Mouse (Mus musculus): ENCODE results near the gene Svs5. TPM values are rescaled to one million over a fixed set of nuclear protein-coding genes. Genes with fewer than 3 reads are reported as not detected.

Svs5 gene
- polyA plus RNA-seq, 1 experiment from 2014 or later = not detected

DNA sequence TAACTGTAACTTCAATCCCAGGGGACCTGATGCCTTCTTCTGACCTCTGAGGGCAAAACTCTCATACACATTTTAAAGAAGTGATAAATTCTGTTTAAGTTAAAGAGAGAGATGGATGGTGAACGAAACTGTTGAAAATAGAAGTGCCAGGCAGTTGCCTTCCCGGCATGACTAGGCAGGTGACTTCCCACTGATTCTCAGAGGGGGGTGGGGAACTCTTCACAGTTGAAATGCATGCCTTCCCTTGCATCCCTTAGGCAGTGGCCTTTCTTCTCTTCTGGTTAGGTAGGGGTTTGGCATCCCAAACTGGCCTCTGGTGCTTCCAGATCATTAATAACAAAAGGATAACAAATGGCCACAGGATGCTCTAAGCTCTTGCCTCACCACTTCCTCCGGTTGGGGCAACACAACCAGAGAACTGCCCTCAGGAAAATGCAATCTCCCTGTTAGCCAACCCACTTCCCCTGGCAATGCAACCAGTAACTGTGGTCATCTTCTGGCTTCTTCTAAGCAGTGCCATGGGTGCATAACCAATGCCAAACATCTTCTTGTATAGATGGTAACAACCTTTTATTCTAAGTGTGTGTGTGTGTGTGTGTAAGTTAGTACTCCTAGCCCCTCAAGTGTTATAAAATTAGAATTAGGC is 40.0 kb downstream of the Svs5 start:
- H3K4me1 ChIP-seq (ENCODE audit: control insufficient read depth, insufficient read depth, low read length) = no peaks in the 10 kb centered on the region
- ATAC-seq (replicated peaks; ENCODE audit: extremely low read depth, insufficient read depth, low FRiP score) = no peak
- H3K9me3 ChIP-seq (replicated peaks; ENCODE audit: control insufficient read depth, low read length) = no peaks in the 10 kb centered on the region
- no peaks in the 10 kb centered on the region for H3K27me3 ChIP-seq (ENCODE audit: control insufficient read depth, insufficient read depth, low read length)
- 26% methylated on average over 3 of the region's 3 CpGs for WGBS
- H3K9ac ChIP-seq (ENCODE audit: low read length) = no peak overlapping the region
- no peaks in the 10 kb centered on the region for H3K36me3 ChIP-seq (ENCODE audit: control insufficient read depth, insufficient read depth)
- H3K4me3 ChIP-seq (ENCODE audit: low read length) = no peak overlapping the region
- H3K4me2 ChIP-seq (ENCODE audit: low read depth, low read length) = no peak overlapping the region
- no peak overlapping the region for H3K27ac ChIP-seq (ENCODE audit: low read length)

- Histone ChIP-seq H3K4me2 (ENCODE audit: low read depth, low read length) (no peak overlapping the region), H3K36me3 (ENCODE audit: control insufficient read depth, insufficient read depth) (no peaks in the 10 kb centered on the region), H3K9me3 (replicated peaks; ENCODE audit: control insufficient read depth, low read length) (no peaks in the 10 kb centered on the region), H3K4me3 (ENCODE audit: low read length) (no peak overlapping the region), H3K4me1 (ENCODE audit: control insufficient read depth, insufficient read depth, low read length) (no peaks in the 10 kb centered on the region), H3K27me3 (ENCODE audit: control insufficient read depth, insufficient read depth, low read length) (no peaks in the 10 kb centered on the region), H3K27ac (ENCODE audit: low read length) (no peak overlapping the region), H3K9ac (ENCODE audit: low read length) (no peak overlapping the region)
- ATAC-seq (replicated peaks; ENCODE audit: extremely low read depth, insufficient read depth, low FRiP score) = no peak
- 40% methylated on average over 4 of the region's 4 CpGs for WGBS
Observed at GRCm38 (mm10) chr2:164373187-164373586, 40.6 kb downstream of the Svs5 start.

- Histone ChIP-seq H3K9ac (ENCODE audit: low read length) (no peak overlapping the region), H3K27me3 (ENCODE audit: control insufficient read depth, insufficient read depth, low read length) (no peaks in the 10 kb centered on the region), H3K4me1 (ENCODE audit: control insufficient read depth, insufficient read depth, low read length) (no peaks in the 10 kb centered on the region), H3K36me3 (ENCODE audit: control insufficient read depth, insufficient read depth) (no peaks in the 10 kb centered on the region), H3K4me3 (ENCODE audit: low read length) (no peak overlapping the region), H3K27ac (ENCODE audit: low read length) (no peak overlapping the region), H3K4me2 (ENCODE audit: low read depth, low read length) (no peak overlapping the region), H3K9me3 (replicated peaks; ENCODE audit: control insufficient read depth, low read length) (no peaks in the 10 kb centered on the region; the same call in 1 of the 2 replicates)
- 76% methylated on average over 15 of the region's 15 CpGs for WGBS
- ATAC-seq (replicated peaks; ENCODE audit: extremely low read depth, insufficient read depth, low FRiP score) = no peak
Observed at GRCm38 (mm10) chr2:164377478-164378426, 45.2 kb downstream of the Svs5 start.

DNA sequence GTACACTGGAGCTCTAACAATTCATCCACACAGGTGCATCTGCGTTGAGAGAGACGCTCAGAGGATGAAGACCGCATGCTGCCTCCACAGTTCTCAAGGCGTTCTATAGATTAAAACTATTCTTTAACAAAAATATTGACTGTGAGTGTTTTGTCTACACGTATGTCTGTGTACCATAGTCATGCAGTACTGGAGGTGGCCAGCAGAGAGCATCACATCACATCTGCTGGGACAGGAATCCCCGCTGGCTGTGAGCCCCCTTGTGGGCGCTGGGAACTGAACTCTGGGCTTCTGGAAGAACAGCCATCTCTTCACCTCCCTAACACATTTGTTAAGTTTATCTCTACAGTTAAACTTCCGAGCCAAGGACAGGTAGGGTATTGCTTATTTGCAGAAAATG is 49.2 kb downstream of the Svs5 start:
- ATAC-seq (replicated peaks; ENCODE audit: extremely low read depth, insufficient read depth, low FRiP score) = no peak
- no peaks in the 10 kb centered on the region; the same call in 1 of the 2 replicates for H3K9me3 ChIP-seq (replicated peaks; ENCODE audit: control insufficient read depth, low read length)
- H3K27me3 ChIP-seq (ENCODE audit: control insufficient read depth, insufficient read depth, low read length) = no peaks in the 10 kb centered on the region
- 75% methylated on average over 8 of the region's 8 CpGs for WGBS
- no peak overlapping the region for H3K4me3 ChIP-seq (ENCODE audit: low read length)
- no peak overlapping the region for H3K4me2 ChIP-seq (ENCODE audit: low read depth, low read length)
- no peaks in the 10 kb centered on the region for H3K36me3 ChIP-seq (ENCODE audit: control insufficient read depth, insufficient read depth)
- H3K4me1 ChIP-seq (ENCODE audit: control insufficient read depth, insufficient read depth, low read length) = no peaks in the 10 kb centered on the region
- no peak overlapping the region for H3K9ac ChIP-seq (ENCODE audit: low read length)
- no peak overlapping the region for H3K27ac ChIP-seq (ENCODE audit: low read length)

DNA sequence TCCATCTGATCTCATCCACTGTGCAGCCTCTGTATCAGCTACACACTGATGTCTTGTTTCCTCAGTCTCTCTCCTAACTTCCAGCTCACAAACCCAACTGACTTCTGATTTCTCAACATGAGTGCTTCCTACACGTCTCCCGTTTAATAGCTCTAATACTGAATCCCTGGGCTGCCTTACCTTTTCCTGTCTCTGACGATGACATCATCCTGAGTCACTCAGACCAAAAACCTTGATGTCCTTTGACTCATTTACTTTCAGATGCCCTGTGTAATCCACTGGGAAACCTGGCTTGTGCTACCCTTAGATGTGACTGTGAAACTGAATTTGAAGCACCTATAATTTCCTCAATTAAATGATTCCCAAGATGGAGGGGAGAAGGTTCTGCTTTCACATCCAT is 50.4 kb downstream of the Svs5 start:
- Histone ChIP-seq H3K9ac (ENCODE audit: low read length) (no peak overlapping the region), H3K9me3 (replicated peaks; ENCODE audit: control insufficient read depth, low read length) (no peaks in the 10 kb centered on the region; the same call in 1 of the 2 replicates), H3K4me2 (ENCODE audit: low read depth, low read length) (no peak overlapping the region), H3K4me1 (ENCODE audit: control insufficient read depth, insufficient read depth, low read length) (no peaks in the 10 kb centered on the region), H3K27me3 (ENCODE audit: control insufficient read depth, insufficient read depth, low read length) (peaks cover 3% of the 10 kb centered on the region; the same call in 1 of the 2 replicates), H3K27ac (ENCODE audit: low read length) (no peak overlapping the region), H3K4me3 (ENCODE audit: low read length) (no peak overlapping the region), H3K36me3 (ENCODE audit: control insufficient read depth, insufficient read depth) (no peaks in the 10 kb centered on the region)
- no peak for ATAC-seq (replicated peaks; ENCODE audit: extremely low read depth, insufficient read depth, low FRiP score)
- 69% methylated on average over 3 of the region's 3 CpGs for WGBS

Small RNAs within 50 kb of the gene (microRNA-seq; reads per million reads assigned to microRNA genes)
- gene Mir7678 = not detected

Other genes with a start within 250 kb of the Svs5 start
- gene Kcns1, start 161.6 kb upstream of the Svs5 start, polyA plus RNA-seq (2015; fragmentation: Nextera tagmentation; extraction: Ambion mirVana) = 0.10 and 0.29 TPM in 2 replicates
- not detected in 2 replicates for gene Wfdc5, start 150.0 kb upstream of the Svs5 start, polyA plus RNA-seq (2015; fragmentation: Nextera tagmentation; extraction: Ambion mirVana)
- gene Wfdc12, start 142.1 kb upstream of the Svs5 start, polyA plus RNA-seq (2015; fragmentation: Nextera tagmentation; extraction: Ambion mirVana) = not detected in 2 replicates
- not detected in 2 replicates for gene Wfdc15a, start 132.6 kb upstream of the Svs5 start, polyA plus RNA-seq (2015; fragmentation: Nextera tagmentation; extraction: Ambion mirVana)
- gene Wfdc15b, start 111.1 kb upstream of the Svs5 start, polyA plus RNA-seq (2015; fragmentation: Nextera tagmentation; extraction: Ambion mirVana) = 0.32 TPM in 1 of 2 replicates, not detected in the other
- not detected in 2 replicates for gene Svs2, start 94.3 kb upstream of the Svs5 start, polyA plus RNA-seq (2015; fragmentation: Nextera tagmentation; extraction: Ambion mirVana)
- gene Svs3b, start 76.1 kb upstream of the Svs5 start, polyA plus RNA-seq (2015; fragmentation: Nextera tagmentation; extraction: Ambion mirVana) = not detected in 2 replicates
- gene Svs4, start 54.3 kb upstream of the Svs5 start, polyA plus RNA-seq (2015; fragmentation: Nextera tagmentation; extraction: Ambion mirVana) = not detected in 2 replicates
- gene Svs3a, start 43.5 kb upstream of the Svs5 start, polyA plus RNA-seq (2015; fragmentation: Nextera tagmentation; extraction: Ambion mirVana) = not detected in 2 replicates
- gene Svs6, start 16.0 kb upstream of the Svs5 start, polyA plus RNA-seq (2015; fragmentation: Nextera tagmentation; extraction: Ambion mirVana) = not detected in 2 replicates
- gene Slpi, start 56.4 kb downstream of the Svs5 start, polyA plus RNA-seq (2015; fragmentation: Nextera tagmentation; extraction: Ambion mirVana) = 0.60 and 1.4 TPM in 2 replicates
- gene Rbpjl, start 70.4 kb downstream of the Svs5 start, polyA plus RNA-seq (2015; fragmentation: Nextera tagmentation; extraction: Ambion mirVana) = 0.49 and 1.7 TPM in 2 replicates
- gene Matn4, start 72.4 kb downstream of the Svs5 start, polyA plus RNA-seq (2015; fragmentation: Nextera tagmentation; extraction: Ambion mirVana) = 7.2 and 8.9 TPM in 2 replicates
- 48.0 and 61.1 TPM in 2 replicates for gene Sdc4, start 111.1 kb downstream of the Svs5 start, polyA plus RNA-seq (2015; fragmentation: Nextera tagmentation; extraction: Ambion mirVana)
- 33.4 and 41.7 TPM in 2 replicates for gene Sys1, start 124.2 kb downstream of the Svs5 start, polyA plus RNA-seq (2015; fragmentation: Nextera tagmentation; extraction: Ambion mirVana)
- gene Gm20458, start 128.2 kb downstream of the Svs5 start, polyA plus RNA-seq (2015; fragmentation: Nextera tagmentation; extraction: Ambion mirVana) = 11.6 and 12.1 TPM in 2 replicates
- not detected in 2 replicates for gene Trp53tg5, start 141.0 kb downstream of the Svs5 start, polyA plus RNA-seq (2015; fragmentation: Nextera tagmentation; extraction: Ambion mirVana)
- gene Dbndd2, start 153.4 kb downstream of the Svs5 start, polyA plus RNA-seq (2015; fragmentation: Nextera tagmentation; extraction: Ambion mirVana) = 10.6 and 16.4 TPM in 2 replicates
- 45.3 and 46.2 TPM in 2 replicates for gene Pigt, start 164.8 kb downstream of the Svs5 start, polyA plus RNA-seq (2015; fragmentation: Nextera tagmentation; extraction: Ambion mirVana)
- gene Wfdc2, start 229.7 kb downstream of the Svs5 start, polyA plus RNA-seq (2015; fragmentation: Nextera tagmentation; extraction: Ambion mirVana) = 21.3 and 50.0 TPM in 2 replicates
- not detected in 2 replicates for gene Spint3, start 240.7 kb downstream of the Svs5 start, polyA plus RNA-seq (2015; fragmentation: Nextera tagmentation; extraction: Ambion mirVana)